Mouse (Mus musculus): ENCODE measurements at regions not wholly inside any gene's neighbourhood (a gene's known extent, or its start where the extent isn't known, plus 50 kb on each side); places are given as distances from the start of the nearest gene placed in this dataset.

GRCm38 (mm10) chr10:56582065-56582464 lies 204.9 kb downstream of the Gja1 start:
- intact Hi-C loops (cut with DNase I), result no loop called here
- peak; percentile 5 to 18 for DNase-seq

- intact Hi-C loops (cut with DNase I), result no loop called here
- DNase-seq, result no peak
These were observed 210.1 kb downstream of the Gja1 start for GRCm38 (mm10) chr10:56587205-56587604.

GRCm38 (mm10) chr10:56597382-56597781 lies 220.3 kb downstream of the Gja1 start:
- peak in 1 of 2 experiments; percentile 18 for DNase-seq
- intact Hi-C loops (cut with DNase I), result loop anchor here (10.0 kb wide), 1 partner anchor 157 kb away; no protein-coding TSS in a partner anchor

GRCm38 (mm10) chr10:56598191-56598590 lies 221.1 kb downstream of the Gja1 start:
- peak; percentile 12 to 26 for DNase-seq
- intact Hi-C loops (cut with DNase I), result loop anchor here (10.0 kb wide), 1 partner anchor 157 kb away; no protein-coding TSS in a partner anchor

- DNase-seq, result peak; percentile 9 to 21
- intact Hi-C loops (cut with DNase I), result loop anchor here (1.0 to 10.0 kb wide), 3 partner anchors 83 to 222 kb away; no protein-coding TSS in a partner anchor
These were observed 222.8 kb downstream of the Gja1 start for GRCm38 (mm10) chr10:56599923-56600322.

GRCm38 (mm10) chr10:56611564-56612288 lies 234.6 kb downstream of the Gja1 start:
- intact Hi-C loops (cut with DNase I), result no loop called here
- DNase-seq, result no peak

GRCm38 (mm10) chr10:56642656-56643055 lies 265.5 kb downstream of the Gja1 start:
- intact Hi-C loops (cut with DNase I), result no loop called here
- DNase-seq, result no peak

- intact Hi-C loops (cut with DNase I), result no loop called here
- DNase-seq, result no peak
These were observed 266.4 kb downstream of the Gja1 start for GRCm38 (mm10) chr10:56643376-56644135.

- peak; percentile 5 to 6 for DNase-seq
- intact Hi-C loops (cut with DNase I), result no loop called here
These were observed 283.4 kb downstream of the Gja1 start for GRCm38 (mm10) chr10:56660501-56660900.

GRCm38 (mm10) chr10:56673919-56674318 lies 296.8 kb downstream of the Gja1 start:
- DNase-seq, result no peak
- intact Hi-C loops (cut with DNase I), result no loop called here

- peak; percentile 34 to 36 for DNase-seq
- intact Hi-C loops (cut with DNase I), result loop anchor here (1.0 to 5.0 kb wide), 2 partner anchors 84 to 306 kb away; partner anchors contain the start of gene Gja1
These were observed 305.8 kb downstream of the Gja1 start for GRCm38 (mm10) chr10:56682901-56683300.

- DNase-seq, result no peak
- intact Hi-C loops (cut with DNase I), result no loop called here
These were observed 308.6 kb downstream of the Gja1 start for GRCm38 (mm10) chr10:56685655-56686250.

- peak in 1 of 2 experiments; percentile 8 for DNase-seq
- intact Hi-C loops (cut with DNase I), result loop anchor here (5.0 kb wide), 1 partner anchor 61 kb away; no protein-coding TSS in a partner anchor
These were observed 314.3 kb downstream of the Gja1 start for GRCm38 (mm10) chr10:56691467-56691866.

GRCm38 (mm10) chr10:56695100-56695499 lies 318.0 kb downstream of the Gja1 start:
- no peak for DNase-seq
- intact Hi-C loops (cut with DNase I), result no loop called here

GRCm38 (mm10) chr10:56700126-56700525 lies 323.0 kb downstream of the Gja1 start:
- intact Hi-C loops (cut with DNase I), result no loop called here
- peak; percentile 49 to 55 for DNase-seq

GRCm38 (mm10) chr10:56708411-56708810 lies 331.3 kb downstream of the Gja1 start:
- peak; percentile 27 to 43 for DNase-seq

GRCm38 (mm10) chr10:56708886-56709285 lies 331.8 kb downstream of the Gja1 start:
- intact Hi-C loops (cut with DNase I), result no loop called here
- DNase-seq, result no peak

More at GRCm38 (mm10) chr10:56708411-56708810, 331.3 kb downstream of the Gja1 start:
- intact Hi-C loops (cut with DNase I), result no loop called here

GRCm38 (mm10) chr10:56712611-56713105 lies 335.5 kb downstream of the Gja1 start:
- intact Hi-C loops (cut with DNase I), result no loop called here
- no peak for DNase-seq

- intact Hi-C loops (cut with DNase I), result no loop called here
- no peak for DNase-seq
These were observed 359.9 kb downstream of the Gja1 start for GRCm38 (mm10) chr10:56737073-56737472.

- intact Hi-C loops (cut with DNase I), result no loop called here
- DNase-seq, result no peak
These were observed 362.5 kb downstream of the Gja1 start for GRCm38 (mm10) chr10:56739621-56740020.

GRCm38 (mm10) chr10:56752134-56752533 lies 375.0 kb downstream of the Gja1 start:
- intact Hi-C loops (cut with DNase I), result loop anchor here (5.0 to 10.0 kb wide), 3 partner anchors 60 to 375 kb away; partner anchors contain the start of gene Gja1

More at GRCm38 (mm10) chr10:56752134-56752533, 375.0 kb downstream of the Gja1 start:
- no peak for DNase-seq

Data from heart, postnatal 10 days (tissue).